Mouse (Mus musculus) layer of hippocampus, postnatal 25 days (tissue): ENCODE results near the gene Pask. TPM values are rescaled to one million over a fixed set of nuclear protein-coding genes. Genes with fewer than 3 reads are reported as not detected.
A peak's percentile ranks its signal among the peaks of the same experiment; 100 is the strongest.
"Not testable (repeated sequence)": the region's sequence is repeated elsewhere in the genome, so short reads cannot be mapped to it uniquely, and the experiment has no call there.

Experiments
- DNase-seq, 2 experiments: peaks; one replicate each; pipeline ENCODE4 v3.0.0; 2022; ENCODE audit warnings: mixed read lengths in 2 of 2, low spot score in 1 of 2; ENCODE audit errors: extremely low spot score in 1 of 2
- total RNA-seq, 2 experiments: library from RNA; stranded (reverse); gene quantifications; 2 replicates each; pipeline ENCODE4 v1.2.3; 2021

The Pask gene
- 1 to 10 TPM; 2.8 to 3.0 TPM for total RNA-seq

DNA sequence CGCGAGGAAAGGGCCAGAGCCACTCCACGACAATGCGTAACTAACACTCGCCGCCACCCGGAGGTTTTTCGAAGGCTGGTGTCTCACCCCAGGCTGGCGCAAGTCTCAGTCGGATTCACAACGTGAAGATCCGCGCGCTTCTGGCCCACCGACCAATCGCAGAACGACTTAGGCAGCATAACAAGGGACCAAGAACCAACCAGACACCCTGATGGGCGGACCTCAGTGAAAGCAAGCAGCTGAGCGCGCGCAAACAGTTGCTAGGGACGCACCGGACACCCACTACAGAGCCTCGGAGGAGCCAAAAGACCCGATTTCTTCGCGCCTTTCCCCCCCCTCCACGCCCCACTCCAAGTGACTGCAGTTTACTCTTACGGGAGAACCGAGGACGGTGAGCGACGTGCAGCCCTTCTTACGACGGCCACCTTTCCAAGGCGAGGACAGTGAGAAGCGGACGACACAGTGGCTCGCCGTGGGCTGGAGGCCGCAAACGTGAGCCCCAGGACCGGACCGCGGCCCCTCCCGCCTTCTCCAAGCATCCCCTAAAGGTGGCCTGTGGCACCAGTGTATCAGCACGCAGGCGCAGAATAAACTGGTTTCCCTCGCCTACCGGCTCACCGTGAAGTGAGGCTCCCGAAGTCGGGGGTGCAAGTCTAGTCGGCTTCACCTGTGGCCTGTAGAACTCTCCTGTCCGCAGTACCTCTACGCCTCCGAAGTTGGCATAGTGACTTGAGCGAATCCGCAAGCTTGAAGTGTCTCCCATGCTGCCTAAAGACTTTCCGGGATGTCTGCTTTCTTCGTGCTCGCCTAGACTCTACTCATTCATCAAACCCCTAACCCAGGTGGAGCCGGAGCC, at the start of gene Pask, which contains the start of gene Ppp1r7:
Pask (minus strand) TSS at position 835 of the 856 bp plus-strand sequence.
Ppp1r7 (plus strand) TSS at position 207 of the 856 bp plus-strand sequence.
- peak; percentile 84 to 86 for DNase-seq

GRCm38 (mm10) chr1:93388906-93389305, 45.6 kb upstream of the Pask start:
- no peak for DNase-seq

GRCm38 (mm10) chr1:93387198-93387597, 43.9 kb upstream of the Pask start:
- DNase-seq, result no peak

DNA sequence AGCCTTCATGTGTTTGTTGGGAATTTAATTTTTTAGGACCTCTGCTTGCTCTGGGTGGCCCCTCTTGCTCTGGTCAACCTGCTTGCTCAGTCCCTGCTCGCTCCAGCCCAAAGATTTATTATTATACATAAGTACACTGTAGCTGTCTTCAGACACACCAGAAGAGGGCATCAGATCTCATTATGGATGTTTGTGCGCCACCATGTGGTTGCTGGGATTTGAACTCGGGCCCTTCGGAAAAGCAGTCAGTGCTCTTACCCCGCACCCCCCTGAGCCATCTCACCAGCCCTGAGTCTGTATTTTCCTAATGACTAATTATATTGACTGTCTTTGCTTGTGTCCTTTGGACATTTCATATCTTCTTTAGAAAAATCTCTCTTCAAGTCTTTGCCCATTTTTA, 35.8 kb upstream of the Pask start:
- DNase-seq, result no peak

- DNase-seq, result no peak
These were observed 34.0 kb upstream of the Pask start for GRCm38 (mm10) chr1:93377307-93377706.

- DNase-seq, result no peak
These were observed 30.4 kb upstream of the Pask start, which contains the start of gene Ano7 for GRCm38 (mm10) chr1:93373665-93374064. Ano7 (plus strand) TSS chr1:93373930.

GRCm38 (mm10) chr1:93365641-93366040, 22.4 kb upstream of the Pask start:
- no peak for DNase-seq

DNA sequence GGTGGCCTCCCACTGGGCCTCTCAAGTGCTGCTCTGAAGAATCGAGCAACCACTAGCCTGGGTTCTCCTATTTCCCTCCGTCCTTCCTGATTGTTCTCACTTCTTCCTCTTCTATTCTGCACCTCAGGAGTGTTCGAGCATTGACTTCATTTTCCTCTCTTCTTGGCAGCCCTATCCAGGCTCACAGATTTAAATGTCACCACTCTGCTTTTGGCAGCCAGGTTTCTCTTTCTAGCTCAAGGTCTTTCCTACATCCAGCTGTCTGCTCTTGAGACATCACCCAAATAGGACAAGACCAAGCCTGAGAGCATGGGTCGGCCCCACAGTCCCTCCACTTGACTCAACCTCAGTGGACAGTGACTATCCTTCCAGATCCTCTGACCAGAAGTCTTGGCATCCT, 19.4 kb upstream of the Pask start:
- no peak for DNase-seq

- DNase-seq, result no peak
These were observed 9.4 kb upstream of the Pask start for GRCm38 (mm10) chr1:93352724-93353123.

GRCm38 (mm10) chr1:93349701-93350100, 6.4 kb upstream of the Pask start:
- no peak for DNase-seq

DNA sequence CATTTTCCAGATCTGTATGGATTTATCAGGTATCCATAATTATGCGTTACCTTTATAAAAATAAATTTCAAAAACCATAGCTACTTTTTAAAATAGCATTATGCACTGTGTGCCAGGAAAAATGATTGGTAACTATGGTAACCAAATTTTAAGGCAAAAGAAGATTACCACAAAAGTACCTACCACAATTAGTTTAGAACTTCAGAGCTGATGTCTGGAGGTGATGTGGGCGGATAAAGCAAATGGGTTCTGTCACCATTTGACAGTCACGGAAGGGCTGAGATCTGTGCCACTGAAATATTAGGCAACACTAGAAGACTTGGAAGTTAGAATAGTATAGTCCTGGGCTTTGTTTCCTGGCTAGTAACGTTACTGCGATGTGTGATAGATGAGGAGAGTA, 3.9 kb upstream of the Pask start:
- DNase-seq, result no peak

GRCm38 (mm10) chr1:93343504-93344047, 294 bp upstream of the Pask start:
- DNase-seq, result peak; percentile 80 to 82

DNA sequence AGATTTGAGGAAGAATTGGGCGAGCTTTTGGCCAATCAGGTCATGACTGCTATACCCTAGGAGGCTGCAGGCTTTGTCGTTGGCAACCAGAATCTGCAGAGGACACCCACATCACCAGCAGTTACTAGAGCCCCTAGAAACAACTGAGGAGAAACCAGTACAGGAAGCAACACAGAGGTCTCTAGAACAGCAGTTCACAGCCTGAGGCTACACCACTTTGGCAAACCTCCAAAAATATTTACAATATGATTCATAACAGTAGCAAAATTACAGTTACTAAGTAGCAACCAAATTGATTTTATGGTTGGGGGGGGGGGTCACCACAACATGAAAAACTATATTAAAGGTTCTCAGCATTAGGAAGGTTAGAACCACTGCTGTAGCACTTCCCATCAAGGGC, 8.7 kb downstream of the Pask start:
- DNase-seq, result no peak

GRCm38 (mm10) chr1:93326446-93326845, 16.8 kb downstream of the Pask start:
- DNase-seq, result no peak

- no peak for DNase-seq
These were observed 19.3 kb downstream of the Pask start for GRCm38 (mm10) chr1:93323973-93324372.

DNA sequence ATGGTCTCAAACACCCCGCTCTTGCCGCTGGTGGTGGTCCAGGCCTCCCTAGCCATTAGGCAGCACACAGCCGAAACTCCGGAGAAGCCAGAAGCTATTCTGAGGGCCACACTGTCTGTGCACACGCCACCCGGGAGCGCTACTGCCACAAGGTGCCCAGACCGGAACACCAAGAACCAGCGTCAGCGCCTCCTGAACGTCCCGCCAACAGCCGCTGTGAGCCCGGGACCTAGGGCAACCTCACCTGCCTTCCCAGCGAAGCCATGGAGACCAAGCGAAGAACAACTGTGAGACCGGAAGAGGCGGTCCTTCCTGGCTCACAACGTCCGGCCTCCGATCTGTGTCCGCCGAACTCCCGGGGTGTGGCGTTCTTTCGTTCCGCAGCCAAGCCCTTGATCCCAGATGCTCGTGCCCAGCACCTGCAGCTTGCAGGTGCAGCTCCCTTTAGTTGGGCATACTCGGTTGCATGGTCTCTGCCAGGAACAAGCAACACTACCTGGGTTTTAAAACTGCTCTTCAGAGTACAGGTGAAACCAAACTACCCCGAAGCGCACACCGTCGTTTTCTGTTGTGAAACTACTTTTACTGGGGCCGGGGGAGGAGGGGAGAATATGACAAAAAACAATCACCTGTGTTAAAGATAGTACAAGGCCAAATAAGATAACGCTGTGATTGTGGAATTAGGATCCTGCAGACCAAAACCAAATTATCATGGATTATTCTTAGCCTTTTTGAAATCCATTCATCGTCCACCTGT, 37.5 kb downstream of the Pask start, which contains the start of gene Mterf4:
Mterf4 (minus strand) TSS at position 335 of the 757 bp plus-strand sequence.
- DNase-seq, result peak; percentile 62 to 72

DNA sequence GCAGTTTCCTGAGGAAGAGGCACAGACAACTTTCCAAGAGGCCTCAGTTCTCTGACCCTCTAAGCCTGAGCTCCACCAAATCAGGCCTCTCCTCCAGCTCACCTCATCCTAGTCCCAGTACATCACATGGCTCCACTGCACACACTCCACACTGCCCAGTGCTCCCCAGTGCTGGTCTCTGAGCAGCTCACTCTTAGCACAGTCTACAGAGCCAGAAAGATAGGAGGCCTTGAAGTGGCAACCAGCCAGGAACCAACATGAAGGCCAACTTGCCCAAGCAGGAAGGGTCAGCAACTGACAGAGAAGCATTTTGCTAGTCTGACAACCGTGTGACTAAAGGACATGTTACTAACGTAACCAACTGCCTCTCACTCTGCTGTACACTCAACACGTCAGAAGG, 42.7 kb downstream of the Pask start:
- DNase-seq, result no peak

- no peak for DNase-seq
These were observed 43.5 kb downstream of the Pask start for GRCm38 (mm10) chr1:93299791-93300190.

- DNase-seq, result not testable (repeated sequence)
These were observed 48.8 kb downstream of the Pask start for GRCm38 (mm10) chr1:93294491-93294890.

DNA sequence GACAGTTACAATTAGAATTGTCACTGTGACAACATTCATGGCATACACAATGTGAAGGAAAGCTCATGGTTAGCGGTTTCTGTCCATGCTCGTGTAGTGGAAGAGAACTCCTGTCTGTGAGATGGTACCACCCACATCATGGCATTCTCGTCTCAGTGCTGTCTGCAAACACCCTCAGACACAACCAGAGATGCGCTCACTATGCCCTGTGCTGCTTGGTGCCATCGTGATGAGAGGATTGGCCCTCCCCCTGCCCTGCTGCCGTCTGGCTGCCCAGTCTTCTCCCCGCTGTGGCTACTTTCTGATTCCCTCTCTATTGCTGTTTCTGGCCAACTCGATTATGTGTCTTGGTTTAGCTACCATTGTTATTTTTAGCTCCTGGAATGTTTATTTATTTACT, 51.3 kb downstream of the Pask start:
- no peak for DNase-seq

DNA sequence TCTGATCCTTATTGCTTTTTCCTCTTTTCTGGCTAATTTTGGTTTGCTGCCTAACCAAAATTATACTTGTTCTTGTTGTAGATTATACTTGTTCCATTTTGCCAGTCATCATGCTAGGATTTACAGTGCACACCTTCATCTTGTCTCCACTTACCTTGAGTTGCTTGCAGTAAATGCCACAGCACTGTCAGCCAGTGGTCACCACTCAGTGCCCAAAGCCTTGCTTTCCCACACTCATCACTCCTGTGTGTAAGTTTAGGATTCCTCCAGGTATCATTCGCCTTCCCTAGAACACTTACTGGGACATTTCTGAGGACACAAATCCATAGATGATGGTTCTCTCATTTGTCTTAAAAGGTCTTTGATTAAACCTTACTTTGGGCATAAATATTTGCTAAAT, 51.7 kb downstream of the Pask start:
- DNase-seq, result no peak
